Mouse (Mus musculus) CH12.LX (cell line): ENCODE results near the gene Lbh. TPM values are rescaled to one million over a fixed set of nuclear protein-coding genes. Genes with fewer than 3 reads are reported as not detected.

ENCODE experiments used
- DNase-seq: peaks from one replicate; pipeline ENCODE4 v3.0.0-alpha.2; 2013; ENCODE audit errors: extremely low read depth
- H3K27ac ChIP-seq: 2 replicates; pipeline ENCODE4 v1.5.1; 2012; ENCODE audit warnings: low read depth, mild to moderate bottlenecking, control low read depth, moderate library complexity; ENCODE audit not compliant: insufficient read depth
- H3K27me3 ChIP-seq: replicated peaks from 2 replicates; pipeline ENCODE3; 2012; ENCODE audit warnings: inconsistent platforms
- H3K36me3 ChIP-seq, 2 experiments: replicated peaks in 1 of 2; 2 replicates each; pipeline versions ENCODE3 to v1.6.1; 2012; ENCODE audit warnings: inconsistent platforms in 1 of 2, low read length in 1 of 2, mild to moderate bottlenecking in 1 of 2, mixed read lengths in 1 of 2, moderate library complexity in 1 of 2; ENCODE audit not compliant: control insufficient read depth in 1 of 2, insufficient read depth in 1 of 2
- H3K4me1 ChIP-seq, 2 experiments: 2 replicates each; pipeline ENCODE4 v1.6.1; 2012; ENCODE audit warnings: inconsistent platforms in 1 of 2, moderate library complexity in 1 of 2; ENCODE audit not compliant: insufficient read depth in 2 of 2, control insufficient read depth in 1 of 2
- H3K4me2 ChIP-seq: 2 replicates; pipeline ENCODE4 v1.6.1; 2012; ENCODE audit warnings: low read depth, mild to moderate bottlenecking, control low read depth; ENCODE audit not compliant: poor library complexity, insufficient read depth, severe bottlenecking
- H3K4me3 ChIP-seq, 3 experiments: fragments of 150-350 bp in 1 of 3; sonication (generic) in 1 of 3; replicated peaks in 1 of 3; 2 replicates each; pipeline versions ENCODE3 to v1.5.1; 2011 to 2012; ENCODE audit warnings: low read depth in 2 of 3, low read length in 2 of 3, mild to moderate bottlenecking in 2 of 3, moderate library complexity in 2 of 3, control low read depth in 1 of 3, improper control_type of control experiment in 1 of 3, inconsistent platforms in 1 of 3, mixed read lengths in 1 of 3; ENCODE audit not compliant: poor library complexity in 1 of 3
- H3K79me2 ChIP-seq: replicated peaks from 2 replicates; pipeline ENCODE4 v1.6.1; 2012; ENCODE audit warnings: mild to moderate bottlenecking, moderate library complexity; ENCODE audit not compliant: control insufficient read depth, poor library complexity, insufficient read depth, severe bottlenecking; ENCODE audit errors: extremely low read depth
- H3K9ac ChIP-seq: 2 replicates; pipeline ENCODE4 v1.6.1; 2012; ENCODE audit warnings: low read depth, mild to moderate bottlenecking, control low read depth, moderate library complexity; ENCODE audit not compliant: insufficient read depth
- H3K9me3 ChIP-seq: replicated peaks from 2 replicates; pipeline ENCODE3; 2012; ENCODE audit warnings: low read length, inconsistent platforms, mixed read lengths
- BHLHE40 ChIP-seq: IDR thresholded peaks from 2 replicates; pipeline ENCODE4 v1.6.1; 2011; ENCODE audit warnings: mild to moderate bottlenecking, low read depth, low read length, improper control_type of control experiment
- CHD1 ChIP-seq: IDR thresholded peaks from 2 replicates; pipeline ENCODE4 v1.6.1; 2012; ENCODE audit warnings: low read depth, low read length, improper control_type of control experiment, inconsistent platforms
- CTCF ChIP-seq, 2 experiments: IDR thresholded peaks in 1 of 2; conservative IDR thresholded peaks in 1 of 2; 2 replicates each; pipeline ENCODE4 v1.5.1; 2011 to 2012; ENCODE audit warnings: low read depth in 2 of 2, low read length in 2 of 2, improper control_type of control experiment in 1 of 2, inconsistent platforms in 1 of 2, mild to moderate bottlenecking in 1 of 2, moderate library complexity in 1 of 2
- EP300 ChIP-seq: IDR thresholded peaks from 2 replicates; pipeline ENCODE4 v1.6.1; 2011; ENCODE audit warnings: low read length, improper control_type of control experiment
- GABPA ChIP-seq: IDR thresholded peaks from 2 replicates; pipeline ENCODE4 v1.6.1; 2012; ENCODE audit warnings: low read depth, low read length, improper control_type of control experiment, inconsistent platforms; ENCODE audit not compliant: insufficient replicate concordance
- IRF4 ChIP-seq: IDR thresholded peaks from 2 replicates; pipeline ENCODE4 v1.6.1; 2014; ENCODE audit warnings: low read depth, mild to moderate bottlenecking, inconsistent platforms, low read length, improper control_type of control experiment
- JUN ChIP-seq: IDR thresholded peaks from 2 replicates; pipeline ENCODE4 v1.6.1; 2011; ENCODE audit warnings: low read depth, mild to moderate bottlenecking, low read length, improper control_type of control experiment, moderate library complexity; ENCODE audit not compliant: insufficient read depth
- MAX ChIP-seq: IDR thresholded peaks from 2 replicates; pipeline ENCODE4 v1.6.1; 2011; ENCODE audit warnings: low read length, improper control_type of control experiment
- MXI1 ChIP-seq: IDR thresholded peaks from 2 replicates; pipeline ENCODE4 v1.6.1; 2011; ENCODE audit warnings: mild to moderate bottlenecking, low read depth, low read length, improper control_type of control experiment
- MYC ChIP-seq: IDR thresholded peaks from 2 replicates; pipeline ENCODE4 v1.6.1; 2011; ENCODE audit warnings: low read depth, mild to moderate bottlenecking, improper control_type of control experiment, low read length
- NELFE ChIP-seq: IDR thresholded peaks from 2 replicates; pipeline ENCODE4 v1.6.1; 2011; ENCODE audit warnings: low read depth, low read length, improper control_type of control experiment
- POLR2AphosphoS2 ChIP-seq: IDR thresholded peaks from 2 replicates; pipeline ENCODE4 v1.6.1; 2011; ENCODE audit warnings: low read depth, low read length, improper control_type of control experiment
- RAD21 ChIP-seq: IDR thresholded peaks from 2 replicates; pipeline ENCODE4 v1.6.1; 2011; ENCODE audit warnings: low read depth, mild to moderate bottlenecking, low read length, improper control_type of control experiment, moderate library complexity
- SIN3A ChIP-seq: IDR thresholded peaks from 2 replicates; pipeline ENCODE4 v1.6.1; 2012; ENCODE audit warnings: low read length, improper control_type of control experiment, inconsistent platforms
- TBP ChIP-seq: conservative IDR thresholded peaks from 2 replicates; pipeline ENCODE4 v1.6.1; 2011; ENCODE audit warnings: low read depth, low read length, improper control_type of control experiment
- UBTF ChIP-seq: IDR thresholded peaks from 2 replicates; pipeline ENCODE4 v1.6.1; 2012; ENCODE audit warnings: low read depth, mild to moderate bottlenecking, inconsistent platforms, low read length, improper control_type of control experiment, moderate library complexity
- dilution Hi-C: fragments of 300-500 bp; cut with MboI; formaldehyde crosslinking; loops from 2 replicates; pipeline ENCODE4 v1.14.3; 2020; ENCODE audit warnings: low sequenced_read_pairs; ENCODE audit not compliant: extremely low pct_unique_long_range_greater_than_20kb, extremely low pct_ligation_motif_present
- in situ Hi-C: fragments of 300-500 bp; cut with MboI; formaldehyde crosslinking; loops from 3 replicates; pipeline ENCODE4 v1.14.3; 2019; ENCODE audit warnings: low sequenced_read_pairs, low pct_ligation_motif_present, low pct_unique_long_range_greater_than_20kb, mixed read lengths
- polyA plus RNA-seq: library from polyadenylated mRNA; unstranded; fragments of >175 nt; gene quantifications from 2 replicates; pipeline ENCODE4 v1.2.1, GENCODE M21; 2012; ENCODE audit warnings: low read depth; ENCODE audit not compliant: insufficient read length
- total RNA-seq, 2 experiments: library from RNA; depleted of rRNA; stranded (reverse); fragments of 300-350 nt in 1 of 2; fragments of >200 nt in 1 of 2; gene quantifications; 2 replicates each; pipeline ENCODE4 v1.2.3; 2012 to 2014

Lbh gene
- total and polyA plus RNA-seq, 3 experiments = 14.4 to 30.0 (median 16.7) TPM

DNA sequence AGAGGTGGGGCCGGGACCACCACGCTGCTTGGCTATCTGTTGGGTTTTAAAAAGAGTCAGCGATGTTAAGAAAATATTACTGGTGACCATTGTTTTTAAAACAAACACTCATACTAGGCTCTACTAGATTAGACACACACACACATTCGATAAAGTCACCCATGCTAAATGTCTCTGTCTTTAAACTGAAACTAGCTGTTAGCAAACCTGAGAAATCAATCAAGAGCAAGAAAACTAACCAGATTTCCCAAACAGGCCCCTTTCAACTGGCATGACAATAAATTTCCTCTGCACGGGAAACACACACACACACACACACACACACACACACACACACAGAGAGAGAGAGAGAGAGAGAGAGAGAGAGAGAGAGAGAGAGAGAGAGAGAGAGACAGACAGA lies 47.6 kb downstream of the Lbh start:
- no peak for TF ChIP-seq UBTF
- no peak for TF ChIP-seq POLR2AphosphoS2
- peak; percentile 55; the same call in 1 of the 2 replicates for TF ChIP-seq BHLHE40
- no peak for TF ChIP-seq JUN
- TF ChIP-seq, all 38 proteins: peak for 1
- Histone ChIP-seq H3K4me2 (peak overlapping the region; percentile 84), H3K4me3 (no peak overlapping the region), H3K79me2 (no peaks in the 10 kb centered on the region), H3K27ac (peak overlapping the region; percentile 65), H3K9ac (peak overlapping the region; percentile 32), H3K36me3 (no peaks in the 10 kb centered on the region), H3K27me3 (no peaks in the 10 kb centered on the region), H3K9me3 (peaks cover 2% of the 10 kb centered on the region), H3K4me1 (peaks cover 13 to 44% of the 10 kb centered on the region in 2 experiments)
- no peak for DNase-seq
- dilution Hi-C loops (no loop called here), in situ Hi-C loops (no loop called here)

DNA sequence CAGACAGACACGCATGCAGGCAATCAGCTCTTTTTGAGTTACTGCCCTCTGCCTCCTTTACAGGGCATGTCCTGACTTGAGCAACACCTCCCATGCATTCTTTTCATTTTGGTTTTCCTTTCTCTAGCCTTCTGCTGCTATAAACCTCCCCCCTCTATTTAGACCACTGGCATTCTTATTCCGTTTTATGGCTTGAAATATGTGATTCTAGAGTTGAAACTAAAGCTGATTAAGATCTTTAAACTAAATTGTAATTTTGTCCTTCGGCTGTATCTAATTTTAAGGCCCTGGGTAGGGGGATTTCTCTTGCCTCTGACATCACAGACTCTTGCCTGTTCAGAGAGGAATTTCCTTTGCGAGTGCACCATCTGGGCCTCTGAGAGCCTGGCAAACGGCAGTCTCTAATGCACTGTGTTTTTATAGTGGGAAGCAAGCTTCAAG lies 48.0 kb downstream of the Lbh start:
- peak; percentile 51 for DNase-seq
- Histone ChIP-seq H3K79me2 (no peaks in the 10 kb centered on the region), H3K27ac (peak overlapping the region; percentile 65), H3K9me3 (peaks cover 2% of the 10 kb centered on the region), H3K9ac (peak overlapping the region; percentile 32; the same call in 1 of the 2 replicates), H3K4me1 (peaks cover 12 to 43% of the 10 kb centered on the region in 2 experiments), H3K4me3 (no peak overlapping the region), H3K4me2 (peak overlapping the region; percentile 84), H3K27me3 (no peaks in the 10 kb centered on the region), H3K36me3 (no peaks in the 10 kb centered on the region)
- dilution Hi-C loops = no loop called here
- TF ChIP-seq MYC (no peak), MXI1 (0 out of 2 replicates have a peak, but pooled peaks have one; percentile 12), EP300 (no peak), IRF4 (peak; percentile 55; the same call in 1 of the 2 replicates), NELFE (no peak; the same call in 1 of the 2 replicates), CHD1 (peak; percentile 94), MAX (0 out of 2 replicates have a peak, but pooled peaks have one; percentile 34), GABPA (no peak), CTCF (conservative IDR thresholded peaks at IDR 0.05 in 1 of 2, IDR thresholded peaks at IDR 0.05 in 1 of 2; ENCODE audit: low read depth in 2 of 2, low read length in 2 of 2) (peak in 1 of 2 experiments; percentile 16; a peak in 1 of 4 replicates), TBP (0 out of 2 replicates have a peak, but pooled peaks have one; percentile 26), SIN3A (0 out of 2 replicates have a peak, but pooled peaks have one; percentile 4), RAD21 (no peak; the same call in 1 of the 2 replicates)
- in situ Hi-C loops = no loop called here
